Mouse (Mus musculus): Measurements from ENCODE around the gene Doc2g.
A peak's percentile ranks its signal among the peaks of the same experiment; 100 is the strongest.
"Not testable (repeated sequence)": the region's sequence is repeated elsewhere in the genome, so short reads cannot be mapped to it uniquely, and the experiment has no call there.

The Doc2g gene

DNA sequence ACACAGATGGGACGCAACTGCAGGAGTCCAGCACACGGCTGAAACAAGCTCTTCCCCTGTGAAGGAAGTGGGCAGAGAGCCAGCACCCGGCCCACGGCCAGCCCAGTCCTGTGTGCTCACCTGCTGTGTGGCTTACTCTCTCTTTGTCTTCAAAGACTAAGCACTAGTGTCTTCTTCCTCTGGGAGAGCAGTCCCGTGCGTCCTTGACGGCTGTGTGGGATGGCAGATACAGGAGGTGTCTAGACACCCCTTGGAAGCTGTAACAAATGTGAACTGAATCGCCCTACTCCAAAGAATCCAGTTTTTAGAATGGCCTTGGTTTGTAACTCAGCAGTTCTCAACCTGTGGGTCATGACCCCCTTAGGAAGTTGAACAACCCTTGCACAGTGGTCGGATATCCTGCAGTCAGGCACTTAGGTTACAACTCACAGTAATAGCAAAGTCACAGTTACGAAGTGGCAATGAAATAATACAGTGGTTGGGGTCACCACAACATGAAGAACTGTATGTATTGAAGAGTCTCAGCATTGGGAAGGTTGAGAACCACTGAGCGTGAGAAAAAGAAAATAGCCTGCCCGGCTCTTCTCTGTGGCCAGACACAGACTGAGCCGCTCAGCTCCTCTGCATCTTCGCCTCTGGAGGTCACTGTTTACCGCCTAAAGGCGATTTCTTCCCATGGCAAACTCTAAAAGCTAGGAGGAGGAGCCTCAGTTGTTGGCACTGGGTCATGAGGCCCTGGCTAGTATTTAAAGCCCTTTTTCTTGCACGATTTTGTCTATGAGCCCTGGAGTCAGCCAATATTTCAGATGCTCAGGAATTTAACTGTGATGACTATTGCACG lies 15.8 kb downstream of the Doc2g start:
- peak; percentile 60 for DNase-seq

DNA sequence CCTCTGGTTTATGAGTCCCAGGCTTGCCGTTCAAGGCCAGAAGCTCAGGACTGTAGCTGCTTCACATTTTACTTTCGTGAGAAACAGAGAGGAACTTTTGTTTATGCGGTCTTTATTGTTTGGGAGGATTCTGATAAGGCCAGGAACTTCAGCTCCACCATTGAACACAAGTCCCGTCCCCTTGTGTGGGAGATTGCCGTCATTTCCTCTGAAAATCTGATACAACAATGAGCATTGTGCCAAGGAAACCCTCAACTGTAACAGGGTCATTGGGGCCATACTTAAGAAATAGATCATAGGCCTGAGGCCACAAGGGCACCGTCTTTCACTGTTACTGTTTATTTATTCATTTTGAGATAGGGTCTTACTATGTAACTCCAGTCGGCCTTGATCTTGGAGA lies 20.1 kb downstream of the Doc2g start:
- no peak for DNase-seq

DNA sequence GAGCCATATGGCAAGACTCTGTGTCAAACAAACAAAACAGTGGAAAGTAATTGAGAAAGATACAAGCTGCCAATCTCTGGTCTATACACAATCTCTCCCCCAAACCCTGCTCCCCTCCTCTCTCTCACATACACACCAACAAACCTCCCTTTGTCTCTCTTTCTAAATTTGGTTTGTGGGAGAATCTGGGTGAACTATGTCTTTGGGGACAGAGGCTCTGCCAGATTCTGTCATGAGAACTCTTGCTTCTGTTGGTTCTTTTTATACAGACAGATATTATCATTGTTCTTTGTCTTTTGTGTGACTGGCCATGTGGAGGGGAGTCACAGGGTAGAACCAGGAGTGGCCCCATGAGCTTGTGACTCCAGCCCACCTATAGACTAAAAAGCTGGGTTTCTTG lies 24.5 kb downstream of the Doc2g start:
- no peak for DNase-seq

DNA sequence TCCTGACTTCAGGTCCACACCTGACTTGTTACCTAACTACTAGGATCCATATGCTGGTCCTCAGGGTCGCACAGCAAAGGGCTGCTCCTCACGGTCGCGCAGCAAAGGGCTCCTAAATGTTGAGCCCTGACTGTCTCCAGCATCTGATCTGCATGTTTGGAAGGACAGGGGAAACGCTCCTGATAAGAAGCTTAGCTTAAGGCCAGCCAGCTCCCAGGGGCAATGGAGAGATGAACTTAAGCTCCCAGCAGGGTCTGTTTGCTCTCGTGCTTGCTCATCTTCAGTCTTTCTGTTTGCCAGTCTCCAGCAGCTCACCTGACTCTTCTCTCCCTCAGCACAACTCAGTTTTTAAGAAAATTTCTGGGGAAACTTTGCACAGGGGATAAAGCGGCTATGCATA lies 29.6 kb downstream of the Doc2g start:
- DNase-seq, result no peak

DNA sequence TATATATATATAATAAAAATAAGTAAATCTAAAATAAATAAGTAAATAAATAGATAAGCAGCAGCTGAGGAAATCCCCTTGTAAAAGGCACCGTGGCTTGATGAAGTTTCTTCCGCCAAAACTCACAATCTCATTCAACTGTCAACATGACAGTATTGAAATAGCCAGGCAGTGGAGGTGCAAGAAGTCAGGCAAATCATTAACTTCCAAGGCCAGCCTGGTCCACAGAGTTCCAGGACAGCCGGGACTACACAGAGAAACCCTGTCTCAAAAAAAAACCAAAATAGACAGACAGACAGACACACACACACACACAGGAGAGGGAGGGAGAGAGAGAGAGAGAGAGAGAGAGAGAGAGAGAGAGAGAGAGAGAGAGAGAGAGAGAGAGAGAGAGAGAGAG lies 30.2 kb downstream of the Doc2g start:
- no peak for DNase-seq

DNA sequence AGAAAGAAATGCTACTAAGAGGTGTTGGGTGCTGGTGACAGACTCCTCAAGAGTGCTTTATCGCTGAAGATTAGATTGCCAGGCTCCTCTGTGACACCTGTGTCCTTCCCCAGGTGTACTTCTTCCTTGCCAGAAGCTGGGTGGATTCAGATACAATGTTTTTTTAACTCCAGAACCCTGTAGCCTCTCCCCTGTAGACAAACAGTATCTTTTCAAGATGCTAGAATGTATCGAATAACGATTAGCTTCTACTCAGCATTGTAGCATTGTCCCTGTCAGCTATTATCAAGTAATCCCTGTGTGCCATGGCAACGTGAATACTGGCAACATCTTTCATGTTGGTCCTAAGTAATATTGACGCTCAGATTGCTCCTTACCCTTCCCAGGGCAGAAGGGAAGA lies 30.6 kb downstream of the Doc2g start:
- DNase-seq, result no peak

DNA sequence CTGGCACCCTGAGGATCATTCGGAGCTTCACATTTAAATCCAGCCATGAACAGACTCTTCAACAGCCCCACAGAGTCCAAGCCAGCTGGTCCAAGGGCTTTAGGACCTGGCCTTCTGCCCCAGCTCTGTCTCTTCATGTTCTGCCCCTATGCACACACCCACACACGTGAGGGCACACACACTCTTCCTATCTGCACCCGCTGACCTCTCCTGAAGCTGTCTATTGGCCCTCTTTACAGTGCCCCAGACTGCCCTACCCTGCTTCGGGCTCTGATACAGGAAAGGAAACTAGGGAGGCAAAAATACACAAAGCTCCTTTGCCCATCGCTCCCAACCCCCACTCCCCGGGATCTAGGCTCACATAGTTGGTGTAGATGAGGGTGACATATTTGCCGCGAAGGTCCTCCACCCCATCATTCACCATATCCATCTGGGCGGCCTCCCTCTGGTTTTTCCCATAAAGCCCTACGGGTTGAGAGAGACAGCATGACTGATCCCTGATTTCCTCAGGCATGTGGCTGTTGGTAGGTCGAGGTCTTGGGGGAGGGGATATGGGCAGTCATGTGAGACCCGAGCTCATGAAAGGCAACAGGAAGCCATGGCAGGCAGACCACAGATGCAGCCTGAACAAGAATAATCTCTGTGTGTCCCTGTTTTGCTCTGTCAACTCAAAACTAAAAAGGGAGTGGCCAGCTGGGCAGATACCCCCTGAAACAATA lies 33.4 kb downstream of the Doc2g start:
- DNase-seq, result no peak

DNA sequence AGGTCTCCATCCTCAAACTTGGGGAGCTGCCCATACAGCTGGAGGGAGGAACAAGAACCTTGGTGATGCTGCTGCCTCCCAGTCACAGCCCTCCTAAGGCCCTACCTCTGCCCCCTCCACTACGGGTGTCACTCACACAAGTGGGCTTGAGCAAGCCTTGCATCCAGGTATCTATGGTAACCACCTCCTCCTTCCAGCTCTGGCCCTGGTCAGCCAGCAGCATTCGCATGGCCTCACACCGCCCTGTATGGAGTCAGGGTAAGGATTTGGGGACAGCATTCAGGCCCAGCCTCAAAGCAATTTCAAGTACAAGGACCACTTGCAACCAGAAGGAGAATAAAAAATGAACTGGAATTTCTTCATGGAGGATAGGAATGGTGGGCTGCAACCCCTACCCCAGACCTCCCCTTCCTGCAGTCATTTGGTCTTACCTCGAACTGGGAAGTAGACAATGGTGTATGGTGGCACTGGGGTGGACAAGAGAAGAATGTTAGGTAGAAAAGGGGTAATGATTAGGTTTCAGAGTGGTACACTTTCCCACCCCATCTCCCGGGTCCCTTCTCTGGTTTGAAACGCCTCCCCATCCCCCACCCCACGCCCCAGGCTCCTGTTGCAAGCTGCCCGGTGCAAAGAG lies 34.2 kb downstream of the Doc2g start:
- not testable (repeated sequence) for DNase-seq

DNA sequence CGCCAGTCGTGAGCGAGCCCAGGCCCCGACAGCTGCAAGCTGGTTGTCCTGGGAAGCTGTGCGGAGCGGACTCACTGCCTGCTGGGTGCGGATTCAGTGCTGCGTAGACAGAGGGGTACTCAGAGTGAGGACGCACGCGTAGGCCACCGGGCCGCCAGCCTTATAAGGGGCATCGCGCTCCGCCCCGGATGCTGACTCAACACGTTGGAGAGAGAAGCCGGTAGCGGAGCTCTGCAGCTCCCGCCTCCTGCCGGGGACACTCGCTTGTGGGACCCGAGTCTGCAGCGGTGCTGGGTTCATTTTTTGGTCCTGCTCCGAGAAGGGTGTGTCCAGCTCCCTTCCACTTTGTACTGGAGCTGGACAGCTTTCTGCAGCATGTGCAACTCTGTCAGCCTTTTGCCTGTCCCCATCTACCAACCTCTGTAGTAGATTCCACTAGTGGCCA lies 34.7 kb downstream of the Doc2g start, which contains the start of gene Gstp1:
TSS of gene Gstp1 (minus strand) at position 198 of the 445 bp plus-strand sequence.
- DNase-seq, result peak; percentile 81

DNA sequence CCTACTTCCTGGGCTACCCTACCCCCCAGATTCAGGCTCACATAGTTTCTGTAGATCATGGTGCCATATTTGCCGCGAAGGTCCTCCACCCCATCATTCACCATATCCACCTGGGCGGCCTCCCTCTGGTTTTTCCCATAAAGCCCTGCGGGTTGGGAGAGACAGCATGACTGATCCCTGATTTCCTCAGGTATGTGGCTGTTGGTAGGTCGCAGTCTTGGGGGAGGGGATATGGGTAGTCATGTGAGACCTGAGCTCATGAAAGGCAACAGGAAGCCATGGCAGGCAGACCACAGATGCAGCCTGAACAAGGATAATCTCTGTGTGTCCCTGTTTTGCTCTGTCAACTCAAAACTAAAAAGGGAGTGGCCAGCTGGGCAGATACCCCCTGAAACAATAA lies 37.8 kb downstream of the Doc2g start:
- not testable (repeated sequence) for DNase-seq

DNA sequence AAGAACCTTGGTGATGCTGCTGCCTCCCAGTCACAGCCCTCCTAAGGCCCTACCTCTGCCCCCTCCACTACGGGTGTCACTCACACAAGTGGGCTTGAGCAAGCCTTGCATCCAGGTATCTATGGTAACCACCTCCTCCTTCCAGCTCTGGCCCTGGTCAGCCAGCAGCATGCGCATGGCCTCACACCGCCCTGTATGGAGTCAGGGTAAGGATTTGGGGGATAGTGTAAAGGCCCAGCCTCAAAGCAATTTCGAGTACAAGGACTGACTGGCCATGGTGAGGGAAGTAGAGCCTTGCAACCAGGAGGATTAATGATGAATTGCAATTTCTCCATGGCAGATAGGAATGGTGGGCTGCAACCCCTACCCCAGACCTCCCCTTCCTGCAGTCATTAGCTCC lies 38.4 kb downstream of the Doc2g start:
- not testable (repeated sequence) for DNase-seq

DNA sequence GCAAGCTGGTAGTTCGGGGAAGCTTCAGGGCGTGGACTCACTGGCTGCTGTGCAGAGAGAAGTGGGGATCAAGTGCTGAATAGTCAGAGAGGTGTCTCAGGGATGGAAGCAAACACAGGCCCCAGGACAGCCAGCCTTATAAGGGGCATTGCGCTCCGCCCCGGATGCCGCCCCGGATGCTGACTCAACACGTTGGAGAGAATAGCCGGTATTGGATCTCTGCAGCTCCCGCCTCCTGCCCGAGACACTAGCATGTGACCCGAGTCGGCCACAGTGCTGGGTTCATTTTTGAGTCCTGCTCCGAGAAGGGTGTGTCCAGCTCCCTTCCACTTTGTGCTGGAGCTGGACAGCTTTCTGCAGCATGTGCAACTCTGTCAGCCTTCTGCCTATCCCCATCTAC lies 39.0 kb downstream of the Doc2g start:
- DNase-seq, result no peak

DNA sequence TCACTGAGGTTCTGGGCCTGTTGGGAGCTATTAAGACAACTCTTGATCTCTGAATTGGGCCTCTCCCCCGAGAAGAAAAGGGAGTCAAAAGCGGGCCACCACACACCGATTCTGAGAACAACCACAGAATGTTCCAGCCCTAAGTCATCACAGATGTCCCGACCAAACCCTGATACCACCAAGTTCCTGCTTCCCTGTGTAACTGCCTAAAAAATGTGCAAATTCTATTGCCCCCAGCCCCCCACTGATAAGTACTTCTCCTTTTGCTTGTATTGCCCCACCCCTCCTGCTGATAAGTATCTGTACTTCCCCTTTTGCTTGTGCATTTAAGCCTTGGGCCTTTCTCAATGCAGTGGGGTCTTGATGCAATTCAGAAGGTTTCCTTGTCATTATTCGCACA lies 41.0 kb downstream of the Doc2g start:
- not testable (repeated sequence) for DNase-seq

DNA sequence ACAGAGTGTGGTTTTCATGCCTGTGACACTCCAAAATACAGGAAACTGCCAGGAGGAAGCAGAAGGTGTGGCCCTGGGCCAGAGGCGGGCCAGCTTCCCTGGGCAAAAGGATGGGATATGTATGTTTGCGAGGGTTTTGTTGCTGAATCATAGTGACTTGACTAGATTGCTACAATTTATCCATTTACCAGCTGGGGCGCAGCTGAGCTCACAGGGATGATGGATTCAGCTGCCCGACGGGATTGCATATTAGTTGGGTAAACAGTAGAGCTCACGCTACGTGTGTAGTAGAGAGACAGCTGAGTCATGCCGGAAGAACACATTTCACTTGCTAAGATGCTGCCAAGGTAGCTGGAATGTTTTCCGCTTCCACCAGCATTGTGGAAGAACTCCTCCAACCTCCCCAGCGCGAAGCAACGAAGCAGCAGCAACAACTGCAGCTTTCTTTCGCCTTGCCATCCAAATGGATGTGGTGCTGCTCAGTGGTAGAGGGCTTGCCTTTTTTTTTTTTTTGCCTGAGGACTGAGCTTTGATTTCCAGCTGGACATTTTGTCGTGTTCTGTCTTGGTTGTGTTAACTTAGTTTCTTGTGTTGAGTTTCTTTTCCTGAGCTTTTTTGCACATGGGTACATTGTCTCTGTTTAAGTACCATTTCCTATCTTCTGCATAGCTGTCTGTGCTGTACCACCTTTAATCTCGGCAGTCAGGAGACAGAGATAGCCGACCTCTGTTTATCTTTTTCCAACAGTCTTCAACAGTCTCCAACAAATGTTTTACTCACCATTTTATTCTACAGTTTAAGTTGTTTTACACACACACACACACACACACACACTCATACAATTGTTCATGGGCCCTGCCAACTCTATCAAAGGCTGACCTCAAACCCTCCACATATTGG lies 43.1 kb downstream of the Doc2g start, which contains the start of gene Gstp2:
TSS of gene Gstp2 (minus strand) at position 58 of the 900 bp plus-strand sequence.
- DNase-seq, result peak; percentile 59

DNA sequence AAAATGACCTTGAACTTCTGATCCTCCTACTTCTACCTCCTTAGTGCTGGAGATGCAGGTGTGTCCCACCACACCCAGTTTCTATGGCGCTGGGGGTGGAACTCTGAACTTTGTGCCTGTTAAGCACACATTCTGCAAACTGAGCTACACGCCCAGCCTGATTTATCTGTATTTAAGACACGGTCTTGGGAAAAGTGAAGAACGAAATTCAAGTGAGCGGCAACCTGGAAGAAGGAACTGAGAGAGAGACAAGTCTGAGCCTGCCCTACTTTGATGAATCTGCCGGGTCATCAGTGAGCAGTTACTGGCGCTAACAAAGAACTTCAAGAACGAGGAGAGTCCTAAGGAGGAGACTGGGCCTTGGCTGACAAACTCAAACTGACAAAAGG lies 43.7 kb downstream of the Doc2g start:
- DNase-seq, result no peak

DNA sequence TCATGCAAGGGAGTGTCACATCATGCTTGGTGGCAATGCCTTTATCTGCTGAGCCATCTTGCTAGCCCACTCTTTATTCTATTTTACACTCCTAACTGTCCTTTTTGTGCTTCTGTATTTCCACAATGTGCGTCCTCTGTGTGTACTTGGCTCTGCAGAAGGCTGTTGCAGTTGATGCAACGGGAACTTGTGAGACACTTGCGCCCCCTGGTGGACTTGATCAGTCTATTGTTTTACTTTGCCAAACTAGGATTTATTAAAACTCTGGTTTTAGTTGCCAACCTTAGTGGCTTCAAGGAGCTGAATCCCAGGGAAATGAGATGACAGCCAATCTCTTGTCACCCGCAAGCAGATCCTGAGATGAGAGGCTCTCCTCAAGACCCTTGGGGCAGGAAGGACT lies 44.7 kb downstream of the Doc2g start:
- DNase-seq, result peak; percentile 87

DNA sequence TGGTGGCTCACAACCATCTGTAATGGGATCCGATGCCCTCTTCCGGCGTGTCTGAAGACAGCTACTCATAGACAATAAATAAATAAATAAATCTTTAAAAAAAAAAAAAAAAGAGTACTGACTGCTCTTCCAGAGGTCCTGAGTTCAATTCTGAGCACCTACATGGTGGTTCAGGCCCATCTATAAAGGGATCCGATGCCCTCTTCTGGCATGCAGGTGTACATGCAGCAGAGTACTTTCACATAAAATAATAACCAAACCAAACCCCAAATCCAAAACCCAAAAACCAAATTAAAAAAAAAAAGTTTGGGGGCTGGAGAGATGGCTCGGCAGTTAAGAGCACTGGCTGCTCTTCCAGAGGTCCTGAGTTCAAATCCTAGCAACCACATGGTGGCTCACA lies 46.0 kb downstream of the Doc2g start:
- DNase-seq, result not testable (repeated sequence)

DNA sequence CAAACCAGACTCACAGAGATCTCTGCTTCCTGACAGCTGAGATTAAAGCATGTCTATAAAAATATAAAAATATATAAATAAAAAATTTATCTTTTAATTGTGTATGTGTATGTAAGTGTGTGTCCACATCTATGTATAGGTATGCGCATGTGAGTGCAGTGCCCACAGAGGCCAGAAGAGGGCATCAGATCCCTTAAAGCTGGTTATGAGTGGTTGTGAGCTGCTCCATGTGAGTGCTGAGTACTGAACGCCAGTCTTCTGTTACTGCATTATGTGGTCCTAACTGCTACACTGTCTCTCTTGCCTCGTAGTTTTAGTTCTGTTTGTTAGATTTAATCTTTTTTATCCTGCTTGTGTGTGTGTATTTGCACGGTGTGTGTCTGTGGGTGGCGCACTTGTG lies 47.9 kb downstream of the Doc2g start:
- no peak for DNase-seq

DNA sequence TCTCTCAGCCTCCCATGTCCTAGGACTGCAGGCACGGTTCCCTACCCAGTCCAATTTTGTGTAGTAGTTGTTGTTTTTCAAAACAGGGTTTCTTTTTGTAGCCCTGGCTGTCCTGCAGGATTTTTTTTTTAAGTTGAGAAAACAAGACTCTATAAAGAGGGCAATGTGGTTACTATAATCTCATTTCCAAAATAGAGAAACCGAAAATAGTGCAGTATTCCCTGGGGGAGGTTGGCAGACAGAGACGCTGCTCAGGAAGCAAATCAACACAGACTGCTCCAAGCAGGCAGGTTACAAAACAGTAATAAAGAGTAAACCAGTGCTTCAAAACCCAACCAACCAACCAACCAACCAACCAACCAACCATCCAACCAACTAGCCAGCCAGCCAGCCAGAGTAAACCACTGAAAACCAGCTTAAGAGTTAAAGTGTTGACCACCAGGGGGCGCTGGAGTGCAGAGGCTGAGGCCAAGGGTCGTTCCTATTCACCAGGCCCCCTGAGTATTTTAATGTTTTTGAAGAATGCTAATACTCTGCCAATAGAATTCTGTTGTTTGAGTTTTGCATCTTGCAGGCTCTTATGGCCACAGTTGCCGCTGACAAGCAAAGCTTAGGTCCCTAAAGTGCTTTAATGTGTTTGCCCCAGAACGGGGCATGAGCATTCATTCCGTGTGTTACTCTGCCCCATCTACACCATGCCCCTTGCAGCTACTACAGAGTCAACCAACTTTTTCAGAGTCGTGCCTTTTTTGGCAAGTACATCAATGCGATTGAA lies 48.8 kb downstream of the Doc2g start:
- DNase-seq, result peak; percentile 78

DNA sequence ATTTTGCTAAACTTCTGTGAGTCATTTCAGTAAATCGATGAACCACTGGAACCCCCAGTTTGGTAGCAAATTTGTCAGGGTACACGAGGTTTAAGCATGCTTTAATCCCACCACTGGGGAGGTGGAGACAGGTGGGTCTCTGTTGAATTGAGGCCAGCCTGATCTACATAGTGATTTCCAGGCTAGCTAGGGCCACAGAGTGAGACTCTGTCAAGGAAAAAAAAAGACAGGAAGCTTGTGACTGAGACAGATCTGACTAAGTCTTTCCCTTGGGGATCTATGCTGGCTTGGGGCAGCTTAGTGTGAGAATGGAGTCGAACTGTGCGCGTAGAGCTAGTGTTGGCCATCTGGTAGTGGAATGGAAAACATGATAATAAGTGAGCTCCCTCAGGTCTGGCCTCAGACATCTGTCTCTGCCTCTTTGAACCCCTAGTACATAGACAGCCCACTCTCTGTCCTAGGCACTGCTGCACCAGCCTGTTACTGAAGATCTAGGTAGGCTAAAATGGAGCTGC lies 49.5 kb downstream of the Doc2g start:
- DNase-seq, result no peak

DNA sequence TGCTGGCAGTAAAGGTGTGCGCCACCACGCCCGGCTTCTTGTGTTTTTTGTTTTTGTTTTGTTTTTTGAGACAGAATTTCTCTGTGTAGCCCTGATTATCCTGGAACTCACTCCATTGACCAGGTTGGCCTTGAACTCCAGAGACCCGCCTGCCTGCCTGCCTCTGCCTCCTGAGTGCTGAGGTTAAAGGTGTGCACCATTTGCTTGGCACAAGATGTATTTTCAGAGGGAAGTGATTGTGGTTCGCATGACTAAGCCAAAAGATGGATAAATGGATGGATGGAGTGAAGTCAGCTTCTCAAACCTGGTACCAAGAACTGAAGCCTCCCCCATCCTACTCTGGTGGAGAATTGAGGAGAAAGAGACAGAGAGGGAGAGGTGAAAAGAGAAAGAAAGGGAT lies 51.5 kb downstream of the Doc2g start:
- no peak for DNase-seq
